ENCODE assay signal across 25 mouse cellular contexts in genomic region chr10:120599551-120599950, GRCm38 (mm10).
"Had no signal": no experiment of that assay in that cellular context is flagged by ENCODE, and none has a peak within 500 bp of the region (broad histone marks: within the 10 kb centered on the region; RNA-seq: fewer than 3 reads in every experiment).

No protein-coding gene starts in this region.

- DNase-seq: forebrain, postnatal 0 days; gastrocnemius, adult 2 months; gastrocnemius, postnatal 10 days; gastrocnemius, postnatal 25 days; heart, postnatal 14 days; heart, postnatal 36 days; kidney, adult 18-20 months; kidney, adult 8-10 months; kidney, postnatal 14 days; kidney, postnatal 36 days; layer of hippocampus, adult 9-11 months; layer of hippocampus, postnatal 36 days; left cerebral cortex, postnatal 4 days had no signal

- H3K27ac ChIP-seq: gastrocnemius, adult 2 months; heart, embryonic 13.5 days; heart, embryonic 15.5 days; hindbrain, embryonic 10.5 days; hindbrain, embryonic 12.5 days; hindbrain, embryonic 14.5 days; limb, embryonic 13.5 days; limb, embryonic 15.5 days; liver, embryonic 12.5 days had no signal

- ATAC-seq: forebrain, postnatal 0 days; hindbrain, embryonic 16.5 days; inflammation-experienced regulatory T-cells, adult 6 months; intestine, embryonic 16.5 days; liver, embryonic 12.5 days had no signal

- H3K4me3 ChIP-seq: gastrocnemius, adult 2 months; heart, embryonic 13.5 days; heart, embryonic 15.5 days; hindbrain, embryonic 10.5 days; hindbrain, embryonic 12.5 days; limb, embryonic 13.5 days; limb, embryonic 15.5 days; liver, embryonic 12.5 days had no signal

- H3K9me3 ChIP-seq: heart, embryonic 15.5 days; hindbrain, embryonic 10.5 days; hindbrain, embryonic 12.5 days; limb, embryonic 13.5 days; limb, embryonic 15.5 days; liver, embryonic 12.5 days had no signal

- H3K9ac ChIP-seq: forebrain, postnatal 0 days; heart, embryonic 13.5 days; heart, embryonic 15.5 days; hindbrain, embryonic 12.5 days; hindbrain, embryonic 14.5 days; limb, embryonic 13.5 days; limb, embryonic 15.5 days; liver, embryonic 12.5 days had no signal

- H3K27me3 ChIP-seq: heart, embryonic 13.5 days; heart, embryonic 15.5 days; hindbrain, embryonic 12.5 days; limb, embryonic 13.5 days; limb, embryonic 15.5 days; liver, embryonic 12.5 days had no signal

- H3K4me1 ChIP-seq: heart, embryonic 15.5 days; liver, embryonic 12.5 days had no signal

- H3K36me3 ChIP-seq: heart, embryonic 13.5 days; heart, embryonic 15.5 days; hindbrain, embryonic 10.5 days; hindbrain, embryonic 12.5 days; limb, embryonic 13.5 days; limb, embryonic 15.5 days; liver, embryonic 12.5 days had no signal

- H3K4me2 ChIP-seq: heart, embryonic 11.5 days; heart, embryonic 13.5 days; heart, embryonic 15.5 days; hindbrain, embryonic 12.5 days; hindbrain, embryonic 14.5 days; limb, embryonic 13.5 days; limb, embryonic 15.5 days; liver, embryonic 12.5 days had no signal
